Mouse (Mus musculus) adrenal gland, adult (tissue): ENCODE results near the gene Slc7a4.
"Not testable (repeated sequence)": the region's sequence is repeated elsewhere in the genome, so short reads cannot be mapped to it uniquely, and the experiment has no call there.

Experiments
- DNase-seq, 2 experiments: peaks; one replicate each; pipeline ENCODE4 v3.0.0; 2022 to 2023; ENCODE audit warnings: low spot score in 1 of 2; ENCODE audit not compliant: inconsistent age in 2 of 2

Gene Slc7a4

GRCm38 (mm10) chr16:17563580-17563979, 19.4 kb downstream of the Slc7a4 start:
- DNase-seq: no peak

- DNase-seq: peak in 1 of 2 experiments; percentile 53
Measured at GRCm38 (mm10) chr16:17561751-17562208, 21.2 kb downstream of the Slc7a4 start, which contains the start of gene P2rx6. Gene P2rx6, plus strand, starts transcription at chr16:17561885.

- peak; percentile 71 to 78 for DNase-seq
Measured at GRCm38 (mm10) chr16:17561128-17561750, 21.8 kb downstream of the Slc7a4 start, which contains the start of gene Lrrc74b. Gene Lrrc74b, minus strand, starts transcription at chr16:17561247.

- DNase-seq: no peak
Measured at GRCm38 (mm10) chr16:17559396-17560027, 23.5 kb downstream of the Slc7a4 start.

- no peak for DNase-seq
Measured at GRCm38 (mm10) chr16:17558811-17559210, 24.2 kb downstream of the Slc7a4 start.

- peak; percentile 75 to 90 for DNase-seq
Measured at GRCm38 (mm10) chr16:17557947-17558480, 25.0 kb downstream of the Slc7a4 start.

GRCm38 (mm10) chr16:17556907-17557306, 26.1 kb downstream of the Slc7a4 start:
- no peak for DNase-seq

- DNase-seq: no peak
Measured at GRCm38 (mm10) chr16:17556180-17556579, 26.8 kb downstream of the Slc7a4 start.

- not testable (repeated sequence) for DNase-seq
Measured at GRCm38 (mm10) chr16:17554702-17555101, 28.3 kb downstream of the Slc7a4 start.

- DNase-seq: peak; percentile 46 to 66
Measured at GRCm38 (mm10) chr16:17553910-17554685, 28.9 kb downstream of the Slc7a4 start.

- DNase-seq: no peak
Measured at GRCm38 (mm10) chr16:17552837-17553236, 30.2 kb downstream of the Slc7a4 start.

- DNase-seq: no peak
Measured at GRCm38 (mm10) chr16:17542632-17543031, 40.4 kb downstream of the Slc7a4 start.

GRCm38 (mm10) chr16:17536584-17536983, 46.4 kb downstream of the Slc7a4 start:
- DNase-seq: peak in 1 of 2 experiments; percentile 46

GRCm38 (mm10) chr16:17532676-17533329, 50.2 kb downstream of the Slc7a4 start:
- no peak for DNase-seq

- peak in 1 of 2 experiments; percentile 51 for DNase-seq
Measured at GRCm38 (mm10) chr16:17532271-17532670, 50.7 kb downstream of the Slc7a4 start.

GRCm38 (mm10) chr16:17530640-17531288, 52.2 kb downstream of the Slc7a4 start, which contains the start of gene Thap7:
Gene Thap7, minus strand, starts transcription at chr16:17531136.
- DNase-seq: peak; percentile 98 to 99

- DNase-seq: no peak
Measured at GRCm38 (mm10) chr16:17529981-17530586, 52.9 kb downstream of the Slc7a4 start.

GRCm38 (mm10) chr16:17528276-17528675, 54.7 kb downstream of the Slc7a4 start:
- DNase-seq: peak in 1 of 2 experiments; percentile 34

GRCm38 (mm10) chr16:17527606-17528005, 55.4 kb downstream of the Slc7a4 start:
- DNase-seq: no peak

GRCm38 (mm10) chr16:17526223-17526622, 56.8 kb downstream of the Slc7a4 start:
- no peak for DNase-seq
